Mouse (Mus musculus) stomach, postnatal 0 days (tissue): ENCODE measurements around the gene Tmem174. TPM values are rescaled to one million over a fixed set of nuclear protein-coding genes. Genes with fewer than 3 reads are reported as not detected.
A peak's percentile ranks its signal among the peaks of the same experiment; 100 is the strongest.

Experiments used
- ATAC-seq: fragments of 200-750 bp; cut with Nextera tagmentation; 2 replicates; pipeline ENCODE4 v1.8.0; 2017; ENCODE audit not compliant: low FRiP score, low TSS enrichment
- DNase-seq: peaks from one replicate; pipeline ENCODE4 v3.0.0-alpha.2; 2016; ENCODE audit warnings: low spot score
- H3K27ac ChIP-seq: fragments of 300-500 bp; sonication (generic); replicated peaks from 2 replicates; pipeline ENCODE4 v1.5.1; 2014; ENCODE audit warnings: mild to moderate bottlenecking, control low read depth
- H3K27me3 ChIP-seq: fragments of 300-500 bp; sonication (generic); 2 replicates; pipeline ENCODE4 v1.6.1; 2014; ENCODE audit warnings: low read length; ENCODE audit not compliant: control insufficient read depth, insufficient read depth
- H3K36me3 ChIP-seq: fragments of 300-500 bp; sonication (generic); 2 replicates; pipeline ENCODE4 v1.6.1; 2014; ENCODE audit warnings: low read length, mixed read lengths; ENCODE audit not compliant: control insufficient read depth, insufficient read depth
- H3K4me1 ChIP-seq: fragments of 300-500 bp; sonication (generic); replicated peaks from 2 replicates; pipeline ENCODE4 v1.6.1; 2014; ENCODE audit warnings: antibody characterized with exemption; ENCODE audit not compliant: control insufficient read depth, insufficient read depth
- H3K4me2 ChIP-seq: fragments of 300-500 bp; sonication (generic); replicated peaks from 2 replicates; pipeline ENCODE4 v1.6.1; 2014; ENCODE audit warnings: low read depth, mild to moderate bottlenecking, control low read depth, moderate library complexity
- H3K4me3 ChIP-seq: fragments of 300-500 bp; sonication (generic); 2 replicates; pipeline ENCODE4 v1.5.1; 2014; ENCODE audit warnings: low read depth, low read length, control low read depth
- H3K9ac ChIP-seq: fragments of 300-500 bp; sonication (generic); 2 replicates; pipeline ENCODE4 v1.6.1; 2014; ENCODE audit warnings: mild to moderate bottlenecking, low read length, control low read depth, mixed read lengths
- H3K9me3 ChIP-seq: fragments of 300-500 bp; sonication (generic); 2 replicates; pipeline ENCODE4 v1.6.1; 2016; ENCODE audit warnings: low read length; ENCODE audit not compliant: control insufficient read depth
- CTCF ChIP-seq: IDR thresholded peaks from 2 replicates; pipeline ENCODE4 v1.5.1; 2016; ENCODE audit warnings: antibody characterized with exemption, low read depth, mild to moderate bottlenecking, moderate library complexity
- EP300 ChIP-seq: optimal IDR thresholded peaks from 2 replicates; pipeline ENCODE3; 2016; ENCODE audit warnings: antibody characterized with exemption
- WGBS: fragments of 180-500 bp; shearing (Covaris S2); extraction: QIAGEN DNeasy Blood & Tissue Kit; methylation state at CpG from one replicate; pipeline ENCODE4 v1.1.7; 2014; 5-methylcytosine and 5-hydroxymethylcytosine counted together
- polyA plus RNA-seq: library from polyadenylated mRNA; unstranded; fragments of >200 nt; fragmentation: Nextera tagmentation; extraction: Ambion mirVana; gene quantifications from 2 replicates; pipeline ENCODE4 v1.2.1, GENCODE M21; 2015

Gene Tmem174
- polyA plus RNA-seq, 1 experiment from 2014 or later: not detected

DNA sequence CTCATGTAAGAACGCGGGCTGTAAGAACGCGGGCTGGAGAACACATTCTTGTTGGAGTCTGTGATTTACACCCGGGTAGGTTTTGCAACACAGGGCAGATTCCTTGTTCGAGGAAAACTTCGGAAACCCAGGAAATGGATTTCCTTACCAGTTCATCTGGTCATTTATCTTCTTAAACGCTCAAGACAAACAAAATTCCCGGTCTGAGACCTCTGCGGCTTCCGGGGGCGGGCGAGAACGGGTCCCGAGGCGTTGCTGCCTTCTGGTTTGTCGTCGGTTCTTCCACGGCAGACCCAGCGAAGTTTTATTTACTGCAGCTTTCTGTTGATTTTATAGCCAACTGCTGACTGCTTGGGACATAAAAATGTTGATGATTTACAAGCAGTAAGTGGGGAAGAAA, 10.5 kb downstream of the Tmem174 start:
- H3K9ac ChIP-seq: no peak overlapping the region
- ATAC-seq (no peak), DNase-seq (no peak)
- H3K9me3 ChIP-seq: no peaks in the 10 kb centered on the region
- no peaks in the 10 kb centered on the region for H3K27me3 ChIP-seq
- TF ChIP-seq EP300 (no peak), CTCF (no peak)
- H3K4me2 ChIP-seq: 0 out of 2 replicates have a peak overlapping the region, but pooled peaks have one; percentile 23
- H3K4me1 ChIP-seq: no peaks in the 10 kb centered on the region
- H3K36me3 ChIP-seq: no peaks in the 10 kb centered on the region
- no peak overlapping the region for H3K27ac ChIP-seq
- no peak overlapping the region for H3K4me3 ChIP-seq
- 29% methylated on average over 20 of the region's 20 CpGs for WGBS

DNA sequence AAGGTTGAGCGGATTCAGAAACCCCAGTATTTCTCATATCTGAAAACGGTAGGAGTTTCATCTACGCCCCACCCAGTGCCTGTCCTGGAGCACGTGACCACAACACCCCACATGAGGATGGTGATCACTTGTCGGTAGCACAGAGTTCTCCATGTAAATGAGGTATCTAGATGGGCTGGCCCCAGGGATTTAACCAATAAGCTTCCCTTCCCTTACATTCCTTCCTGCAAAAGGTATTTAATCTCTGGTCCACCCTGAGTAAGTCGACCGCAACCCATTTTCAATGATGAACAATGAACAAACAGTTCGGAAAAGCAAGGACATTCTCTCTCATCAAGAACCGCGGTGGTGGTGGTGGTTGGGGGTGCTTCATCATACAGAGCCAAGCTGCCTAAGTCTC, 12.7 kb downstream of the Tmem174 start:
- Histone ChIP-seq H3K36me3 (no peaks in the 10 kb centered on the region), H3K27ac (no peak overlapping the region), H3K9ac (no peak overlapping the region), H3K27me3 (no peaks in the 10 kb centered on the region), H3K4me2 (no peak overlapping the region), H3K9me3 (no peaks in the 10 kb centered on the region), H3K4me3 (no peak overlapping the region), H3K4me1 (no peaks in the 10 kb centered on the region)
- WGBS: 92% methylated on average over 10 of the region's 10 CpGs
- DNase-seq: no peak
- no peak for TF ChIP-seq EP300
- TF ChIP-seq CTCF: no peak
- no peak for ATAC-seq

- no peaks in the 10 kb centered on the region for H3K27me3 ChIP-seq
- H3K4me1 ChIP-seq: no peaks in the 10 kb centered on the region
- H3K36me3 ChIP-seq: no peaks in the 10 kb centered on the region
- H3K4me2 ChIP-seq: no peak overlapping the region
- no peaks in the 10 kb centered on the region for H3K9me3 ChIP-seq
- H3K9ac ChIP-seq: no peak overlapping the region
- ATAC-seq: no peak
- no peak overlapping the region for H3K4me3 ChIP-seq
- 42% methylated on average over 8 of the region's 8 CpGs for WGBS
- no peak for DNase-seq
- TF ChIP-seq CTCF (no peak), EP300 (no peak)
- no peak overlapping the region for H3K27ac ChIP-seq
Measured at GRCm38 (mm10) chr13:98622881-98623549, 14.2 kb downstream of the Tmem174 start.

GRCm38 (mm10) chr13:98617429-98618067, 19.7 kb downstream of the Tmem174 start:
- ATAC-seq (no peak), DNase-seq (no peak)
- no peaks in the 10 kb centered on the region for H3K4me1 ChIP-seq
- H3K9ac ChIP-seq: no peak overlapping the region
- H3K4me3 ChIP-seq: no peak overlapping the region
- TF ChIP-seq EP300 (no peak), CTCF (no peak)
- no peak overlapping the region for H3K27ac ChIP-seq
- H3K4me2 ChIP-seq: no peak overlapping the region
- H3K27me3 ChIP-seq: no peaks in the 10 kb centered on the region
- H3K9me3 ChIP-seq: 0 out of 2 replicates have a peak, but pooled peaks cover 4% of the 10 kb centered on the region
- WGBS: 59% methylated on average over 17 of the region's 17 CpGs
- H3K36me3 ChIP-seq: no peaks in the 10 kb centered on the region

GRCm38 (mm10) chr13:98607885-98608477, 29.2 kb downstream of the Tmem174 start:
- WGBS: 45% methylated on average over 9 of the region's 9 CpGs
- Histone ChIP-seq H3K27me3 (no peaks in the 10 kb centered on the region), H3K9ac (no peak overlapping the region), H3K4me1 (no peaks in the 10 kb centered on the region; the same call in 1 of the 2 replicates), H3K27ac (no peak overlapping the region), H3K9me3 (0 out of 2 replicates have a peak, but pooled peaks cover under 1% of the 10 kb centered on the region), H3K4me3 (no peak overlapping the region), H3K4me2 (no peak overlapping the region), H3K36me3 (no peaks in the 10 kb centered on the region)
- ATAC-seq (no peak), DNase-seq (no peak)
- no peak for TF ChIP-seq CTCF
- no peak for TF ChIP-seq EP300

DNA sequence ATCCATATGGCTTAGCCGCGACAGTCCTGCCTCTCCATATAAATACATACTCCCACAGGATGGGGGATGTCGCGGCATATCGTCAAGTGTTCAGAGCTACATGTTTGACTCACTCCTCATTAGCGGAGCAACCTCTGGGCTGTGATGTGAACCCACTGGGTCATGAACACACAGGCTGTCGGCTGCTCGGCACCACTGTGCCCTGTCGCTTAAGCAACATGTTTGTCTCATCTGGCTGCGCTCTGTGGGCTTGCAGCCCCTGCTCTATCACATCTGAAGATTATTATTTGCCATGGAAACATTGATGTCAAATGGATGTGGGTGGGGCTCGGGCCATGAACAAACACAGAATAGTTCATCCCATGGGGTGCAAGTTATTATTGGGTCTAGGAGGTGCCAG, 33.4 kb downstream of the Tmem174 start:
- 82% methylated on average over 11 of the region's 11 CpGs for WGBS
- no peaks in the 10 kb centered on the region for H3K27me3 ChIP-seq
- no peaks in the 10 kb centered on the region for H3K36me3 ChIP-seq
- no peak for TF ChIP-seq CTCF
- TF ChIP-seq EP300: no peak
- H3K27ac ChIP-seq: no peak overlapping the region
- no peaks in the 10 kb centered on the region for H3K9me3 ChIP-seq
- H3K4me1 ChIP-seq: no peaks in the 10 kb centered on the region; the same call in 1 of the 2 replicates
- H3K9ac ChIP-seq: no peak overlapping the region
- no peak overlapping the region for H3K4me3 ChIP-seq
- DNase-seq: no peak
- ATAC-seq: no peak
- H3K4me2 ChIP-seq: no peak overlapping the region
